Mouse (Mus musculus): ENCODE data around the gene Xylt1.

Gene Xylt1

DNA sequence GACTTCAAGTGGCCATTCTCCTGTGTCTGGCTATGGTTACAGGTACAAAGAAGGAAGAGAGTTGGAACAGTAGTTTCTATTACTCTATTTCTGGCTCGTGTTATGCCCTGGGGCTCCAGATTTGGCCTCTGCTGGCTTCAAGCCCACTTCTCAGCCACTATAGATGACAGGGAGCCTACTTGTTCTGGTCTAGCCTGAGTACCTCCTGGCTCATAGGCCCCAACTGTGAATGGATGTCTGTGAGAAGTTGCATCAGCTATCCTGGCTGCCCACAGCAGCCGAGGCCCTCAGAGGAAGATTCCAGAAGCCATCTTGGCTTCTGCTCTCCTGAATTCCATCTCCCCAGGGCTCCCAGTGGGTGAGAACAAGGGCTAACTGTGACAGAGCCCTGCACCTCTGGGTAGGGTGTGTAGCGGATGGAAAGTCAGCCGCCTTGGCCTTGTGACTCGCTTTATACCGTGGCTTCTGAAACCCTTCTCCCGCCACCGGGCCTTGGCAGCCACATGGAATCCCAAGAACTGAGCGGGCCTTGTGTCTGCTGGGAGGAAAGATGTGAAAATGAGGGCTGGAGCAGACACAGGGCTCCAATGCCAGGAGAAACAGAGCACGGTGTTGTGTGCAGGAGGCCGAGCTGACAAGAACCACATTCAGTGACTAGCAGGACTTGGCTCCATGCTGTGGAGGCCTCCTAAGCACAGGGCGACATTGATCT is 55.1 kb downstream of the Xylt1 start:
- peak; percentile 22; the same call in 1 of the 2 replicates for ATAC-seq (ENCODE audit: low TSS enrichment)

DNA sequence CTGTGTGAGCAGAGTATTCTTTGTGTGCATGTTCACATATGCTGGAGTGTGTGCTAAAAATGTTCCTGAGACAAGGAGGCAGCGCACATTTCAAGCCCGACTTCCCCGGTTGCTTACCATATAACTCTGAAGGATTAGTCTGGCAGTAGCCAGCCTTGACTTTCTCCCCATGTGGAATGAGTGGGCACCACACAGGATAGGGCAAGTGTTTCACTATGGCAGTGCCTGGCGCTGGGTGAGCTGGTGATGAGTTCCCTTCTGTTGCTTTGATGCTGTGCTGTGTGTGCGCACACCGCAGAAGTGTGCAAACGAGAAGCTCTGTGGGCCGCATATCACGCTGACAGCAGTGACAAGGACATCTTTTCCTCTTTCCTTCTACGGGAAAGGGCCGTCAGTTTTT is 56.1 kb downstream of the Xylt1 start:
- peak; percentile 28; the same call in 1 of the 2 replicates for ATAC-seq (ENCODE audit: low TSS enrichment)

DNA sequence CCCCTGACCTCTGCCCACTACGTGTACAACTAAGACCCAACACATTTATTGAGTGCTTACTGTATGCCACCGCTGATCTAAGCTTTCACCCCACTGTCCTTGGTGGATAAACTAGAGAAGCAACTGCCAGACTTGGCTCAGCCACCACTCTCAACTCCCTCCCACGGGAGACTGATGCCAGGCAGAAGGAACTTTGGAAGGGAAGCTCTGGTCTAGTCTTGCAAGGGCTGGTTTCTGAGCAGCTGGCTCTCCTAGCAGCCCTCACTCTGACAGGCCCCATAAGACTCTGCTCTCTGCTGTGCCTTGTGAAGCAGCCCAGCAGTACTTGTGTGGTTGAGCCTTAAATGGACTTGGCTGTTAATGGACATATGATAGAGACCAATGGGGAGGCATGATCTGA is 60.2 kb downstream of the Xylt1 start:
- peak; percentile 94 for ATAC-seq (ENCODE audit: low TSS enrichment)

DNA sequence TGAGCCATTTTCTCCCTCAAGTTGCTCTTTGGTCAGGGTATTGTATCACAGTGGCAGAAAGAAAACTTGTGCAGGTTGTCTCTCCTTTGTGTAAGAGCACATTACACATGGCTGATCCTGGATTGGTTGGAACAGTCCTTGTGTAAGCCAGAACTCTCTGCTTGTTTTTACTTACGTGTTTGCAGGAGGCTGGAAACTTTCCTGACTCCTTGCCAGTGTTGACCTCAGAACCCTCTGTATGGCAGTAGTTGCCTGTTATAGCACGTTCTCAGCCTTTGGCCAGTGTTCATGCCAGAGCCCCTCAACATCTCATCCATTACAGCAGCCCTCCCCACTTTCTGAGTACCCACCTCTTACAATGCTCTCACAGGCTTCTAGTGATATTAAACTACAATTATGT is 61.9 kb downstream of the Xylt1 start:
- ATAC-seq (ENCODE audit: low TSS enrichment), result no peak

DNA sequence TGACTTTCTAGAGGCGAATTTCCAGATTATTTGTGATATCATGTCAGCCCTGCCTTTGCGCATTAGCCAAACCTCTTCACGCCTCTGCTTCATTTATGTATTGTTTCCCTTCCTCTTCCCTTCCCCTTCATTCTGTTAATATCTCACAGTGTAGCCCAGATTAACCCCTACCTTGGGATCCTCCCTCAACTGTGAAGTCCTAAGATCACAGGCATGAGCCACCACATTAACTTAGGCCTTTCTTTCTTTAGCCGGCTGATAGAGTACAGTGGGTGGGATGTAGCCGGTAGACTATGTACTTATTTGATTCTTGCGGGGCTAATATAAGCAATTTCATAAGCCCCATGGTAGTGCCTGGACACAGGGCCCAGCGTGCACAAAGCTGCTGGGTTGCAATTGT is 62.4 kb downstream of the Xylt1 start:
- no peak for ATAC-seq (ENCODE audit: low TSS enrichment)

DNA sequence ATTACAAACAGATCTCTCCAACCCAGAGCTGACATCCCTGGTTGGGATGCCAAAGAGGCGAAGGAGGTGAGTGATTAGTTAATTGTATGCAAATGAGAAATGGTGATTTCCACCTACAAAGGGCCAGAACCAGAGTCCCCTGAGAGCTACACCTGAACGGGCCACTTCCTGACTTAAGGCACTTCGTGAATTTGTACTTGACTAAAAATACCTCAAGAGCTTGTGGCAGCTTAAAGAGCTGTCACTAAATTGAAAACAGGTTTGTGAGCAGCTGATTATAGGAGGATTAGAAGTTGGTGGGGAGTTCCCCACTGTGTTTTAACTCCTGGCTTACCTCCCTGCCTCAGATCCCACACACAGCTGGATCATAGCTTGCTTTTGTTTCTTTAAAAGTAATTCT is 64.7 kb downstream of the Xylt1 start:
- no peak for ATAC-seq (ENCODE audit: low TSS enrichment)

DNA sequence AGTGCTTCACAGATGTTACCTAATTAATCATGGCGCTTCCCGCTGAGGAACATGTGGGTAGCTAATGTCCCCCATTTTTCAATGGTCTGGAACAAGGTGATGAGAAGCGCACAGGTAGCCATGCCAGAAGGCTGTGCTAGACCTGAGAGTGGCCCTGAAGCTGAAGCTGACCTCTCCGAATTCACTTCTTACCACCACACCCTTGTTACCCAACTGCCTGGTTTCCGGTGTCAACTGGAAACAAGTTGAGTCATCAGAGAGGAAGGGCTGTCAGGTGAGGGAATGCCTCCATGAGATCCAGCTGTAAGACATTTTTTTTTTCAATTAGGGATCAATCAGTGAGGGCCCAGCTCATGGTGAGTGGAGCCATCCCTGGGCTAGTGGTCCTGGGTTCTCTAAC is 68.8 kb downstream of the Xylt1 start:
- ATAC-seq (ENCODE audit: low TSS enrichment), result no peak

DNA sequence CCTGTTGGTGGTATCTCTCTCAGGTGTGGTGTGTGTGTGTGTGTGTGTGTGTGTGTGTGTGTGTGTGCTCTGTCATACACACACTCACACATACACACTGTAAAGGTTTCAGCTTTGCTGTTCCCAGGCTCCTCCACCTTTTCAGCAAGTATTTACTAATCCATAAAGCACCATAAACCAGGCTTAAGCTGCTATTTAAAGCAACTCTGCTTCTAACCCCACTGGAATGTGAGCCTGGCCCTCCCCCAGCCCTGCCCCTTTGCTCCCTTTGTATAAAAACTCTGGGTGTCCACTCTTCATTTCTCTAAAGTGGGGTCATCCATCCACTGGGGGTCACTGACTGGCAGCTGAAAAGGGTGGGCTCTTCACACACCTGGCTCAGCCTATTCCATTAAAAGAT is 70.4 kb downstream of the Xylt1 start:
- ATAC-seq (ENCODE audit: low TSS enrichment), result no peak

DNA sequence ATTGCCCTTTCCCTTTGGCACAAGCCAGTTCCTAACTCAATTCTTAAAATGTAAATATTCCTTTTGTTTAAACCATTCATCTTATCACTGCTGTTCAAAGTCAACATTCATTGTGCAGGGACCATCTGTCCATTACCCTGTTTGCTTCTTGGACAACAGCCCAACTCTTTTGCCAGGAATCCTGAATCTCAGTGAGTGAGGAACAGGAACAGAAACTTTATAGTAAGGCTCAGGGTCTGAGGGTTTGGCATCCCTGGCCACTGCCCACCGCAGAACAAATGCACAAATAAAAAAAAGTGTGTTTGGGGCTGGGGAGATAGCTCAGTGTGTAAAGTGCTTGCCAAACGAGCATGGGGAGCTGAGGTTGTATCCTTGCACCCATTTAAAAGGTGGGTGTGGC is 71.5 kb downstream of the Xylt1 start:
- no peak for ATAC-seq (ENCODE audit: low TSS enrichment)

DNA sequence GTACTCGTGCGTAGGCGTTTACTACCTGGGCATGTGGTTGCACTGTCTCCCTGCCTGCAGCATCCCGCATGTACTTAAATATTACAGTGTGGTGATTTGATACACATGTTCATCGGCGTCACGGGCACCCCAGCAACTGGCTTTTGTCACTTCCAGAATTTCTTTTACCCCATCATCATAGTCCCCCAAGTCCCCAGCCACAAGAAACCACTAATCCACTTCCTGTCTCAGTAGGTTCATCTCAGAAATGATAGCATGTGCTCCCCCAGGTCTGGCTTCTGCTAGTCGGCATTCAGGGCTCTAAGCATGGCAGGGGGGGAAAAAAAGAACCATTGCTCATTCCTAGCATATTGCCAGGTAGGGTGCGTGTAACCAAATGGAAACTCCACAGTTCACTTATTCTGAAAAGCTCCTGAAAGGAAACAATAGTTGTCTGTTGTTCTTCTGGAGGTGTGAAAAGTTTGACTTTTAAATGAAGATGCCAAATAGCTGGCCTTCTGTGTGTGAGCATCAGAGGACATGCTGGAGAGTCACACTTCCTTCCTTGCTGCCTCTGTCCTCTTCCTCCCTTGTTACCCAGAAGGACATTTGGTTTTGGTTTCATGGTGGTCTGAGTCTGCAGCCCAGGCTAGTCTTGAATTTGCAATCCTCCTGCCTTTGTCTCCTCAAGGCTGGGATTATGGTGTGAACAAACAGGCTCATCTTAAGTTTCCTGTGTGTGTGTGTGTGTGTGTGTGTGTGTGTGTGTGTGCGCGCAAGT is 74.2 kb downstream of the Xylt1 start:
- ATAC-seq (ENCODE audit: low TSS enrichment), result no peak

DNA sequence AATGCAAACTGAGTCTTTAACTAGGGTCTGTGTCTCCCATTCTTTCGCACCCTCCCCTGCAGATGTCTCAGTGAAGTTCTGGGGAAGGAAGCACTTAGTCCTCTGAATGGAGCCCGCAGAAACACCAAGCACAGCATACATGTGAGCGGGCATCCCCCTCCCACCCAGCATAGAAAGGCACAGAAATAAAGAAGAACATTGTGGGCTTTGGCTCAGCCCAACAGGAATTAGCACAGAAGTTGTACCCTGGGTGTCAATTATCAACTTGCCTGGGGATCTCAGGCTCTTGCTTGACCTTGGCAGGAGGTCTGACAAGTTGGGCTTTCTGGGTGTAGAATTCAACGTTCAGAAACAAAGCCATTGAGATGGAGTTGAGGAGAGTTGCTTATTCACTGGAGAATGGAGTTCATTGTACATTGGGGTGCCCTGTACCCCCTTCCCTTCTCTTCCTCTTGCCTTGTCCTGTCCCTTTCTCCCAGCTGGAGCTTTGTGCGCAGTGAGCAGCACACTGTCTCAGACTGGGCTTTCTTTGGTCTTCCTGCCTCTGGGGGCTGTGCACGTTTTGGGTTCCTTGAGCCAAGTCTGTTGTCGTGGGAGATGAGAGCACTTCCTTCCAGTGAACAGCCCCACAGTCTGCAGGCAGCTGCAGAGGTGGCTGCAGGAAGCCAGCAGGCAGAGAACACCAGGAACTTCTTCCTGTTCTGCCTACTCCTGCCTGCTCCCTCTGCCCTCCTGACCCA is 81.6 kb downstream of the Xylt1 start:
- ATAC-seq (ENCODE audit: low TSS enrichment), result peak; percentile 76

DNA sequence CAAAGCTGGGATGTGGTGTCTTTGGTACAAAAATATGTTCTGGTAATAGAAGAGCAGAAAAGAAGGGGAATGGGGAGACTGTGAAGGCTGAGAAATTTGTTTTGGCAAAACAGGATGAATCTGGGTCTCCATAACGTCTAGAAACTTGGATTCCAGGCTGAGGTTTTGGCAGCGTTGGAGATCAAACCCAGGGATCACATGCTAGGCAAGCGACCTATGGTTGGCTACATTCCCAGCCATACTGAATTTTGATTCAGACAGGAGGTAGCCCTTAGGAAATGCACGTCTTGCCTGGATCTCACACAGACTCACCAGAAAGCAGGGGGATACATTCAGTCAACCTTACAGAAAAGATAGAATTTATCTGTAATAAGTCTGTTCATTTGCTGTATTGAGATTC is 84.2 kb downstream of the Xylt1 start:
- ATAC-seq (ENCODE audit: low TSS enrichment), result no peak

DNA sequence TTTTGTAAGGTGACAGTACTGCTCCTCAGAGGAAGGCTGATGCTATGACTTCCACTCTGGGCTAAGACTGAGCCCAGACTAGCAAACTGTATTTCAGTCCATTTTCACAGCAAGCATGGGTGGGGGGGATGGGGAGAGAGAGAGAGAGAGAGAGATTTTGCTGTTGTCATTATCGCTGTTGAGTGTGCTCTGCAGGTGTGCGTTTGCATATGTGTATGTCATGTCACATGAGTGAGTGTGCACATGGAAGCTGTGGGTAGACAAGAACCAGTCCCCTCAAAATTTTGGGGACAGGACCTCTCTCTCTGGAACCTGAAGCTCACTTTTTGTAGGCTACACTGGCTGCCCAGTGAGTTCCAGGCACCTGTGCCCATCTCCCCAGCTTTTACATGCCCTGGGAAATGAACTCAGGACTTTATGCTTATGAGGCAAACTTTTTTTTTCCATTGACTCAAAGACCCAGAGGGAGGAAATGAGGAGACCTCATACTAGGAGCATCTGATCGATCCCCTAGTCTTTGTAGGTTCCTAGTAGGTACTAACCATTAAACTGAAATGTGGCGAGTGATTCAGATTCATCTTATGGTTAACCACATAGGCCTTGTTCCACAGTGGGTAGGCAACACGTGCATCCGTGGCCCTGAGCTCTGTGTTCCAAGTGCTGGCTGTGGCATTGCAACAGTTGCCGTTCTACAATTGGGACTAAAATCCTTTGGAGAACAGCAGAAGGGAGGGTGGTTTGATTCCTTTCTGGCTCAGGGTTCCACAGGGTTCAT is 85.4 kb downstream of the Xylt1 start:
- no peak for ATAC-seq (ENCODE audit: low TSS enrichment)

DNA sequence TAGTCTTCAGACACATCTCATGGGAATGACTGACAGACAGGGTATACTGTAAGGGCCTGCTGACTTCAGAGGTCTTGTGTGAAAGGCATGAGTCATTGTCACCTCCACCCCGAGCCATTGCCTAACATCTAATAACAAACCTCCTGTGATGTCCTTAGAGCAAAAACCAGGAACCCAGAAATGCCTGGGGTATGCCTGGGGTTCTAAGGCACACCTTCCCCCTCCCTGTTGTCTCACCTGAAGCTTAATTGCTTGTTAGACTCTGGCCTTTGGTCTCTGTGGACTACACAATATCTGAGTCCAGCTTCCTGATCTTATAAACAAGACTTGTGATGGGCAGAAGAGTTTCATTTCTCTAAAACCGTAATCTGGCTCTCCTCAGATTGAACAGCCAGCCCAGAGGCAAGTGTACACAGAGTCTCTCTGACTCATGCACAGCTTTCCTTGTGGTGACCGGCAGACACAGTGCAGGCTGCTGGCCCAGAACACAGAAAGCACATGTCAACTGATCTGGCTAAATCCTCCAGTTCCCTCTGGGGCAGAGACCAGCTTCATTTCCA is 89.5 kb downstream of the Xylt1 start:
- peak; percentile 45; the same call in 1 of the 2 replicates for ATAC-seq (ENCODE audit: low TSS enrichment)

DNA sequence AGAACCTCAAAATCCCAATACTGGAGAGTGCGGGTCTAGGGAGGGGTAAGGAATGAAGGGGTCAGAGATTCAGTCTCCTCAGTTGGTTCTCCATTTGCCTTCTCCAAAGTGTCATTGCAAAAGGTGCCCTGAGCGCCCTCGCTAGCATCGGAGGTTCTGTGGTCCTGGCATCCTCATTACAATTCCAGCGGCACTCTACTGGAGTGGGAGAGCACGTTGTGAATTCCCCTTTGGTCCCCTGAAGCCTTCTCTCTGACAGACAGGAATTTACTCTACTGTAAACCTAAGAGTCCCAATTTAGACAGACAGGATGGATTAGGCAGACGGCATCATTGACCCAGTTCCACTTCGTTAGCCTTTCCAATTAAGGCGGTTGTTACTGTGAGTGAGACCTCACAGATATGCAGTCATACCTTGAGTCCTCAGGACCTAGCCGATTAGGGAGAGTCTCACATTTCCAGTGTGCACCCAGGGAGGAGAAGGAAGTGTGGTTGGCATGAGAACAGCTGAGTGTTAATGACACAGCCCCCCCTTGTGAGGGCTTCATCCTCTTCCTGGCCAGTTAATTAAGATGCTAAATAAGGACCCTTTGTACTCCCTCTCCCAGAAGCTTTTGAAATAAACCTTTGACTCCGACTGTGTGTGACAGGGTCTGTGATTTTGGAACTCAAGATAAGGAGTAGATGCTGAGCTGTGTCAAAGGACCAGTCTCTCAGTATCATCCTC is 91.4 kb downstream of the Xylt1 start:
- peak; percentile 32; the same call in 1 of the 2 replicates for ATAC-seq (ENCODE audit: low TSS enrichment)

DNA sequence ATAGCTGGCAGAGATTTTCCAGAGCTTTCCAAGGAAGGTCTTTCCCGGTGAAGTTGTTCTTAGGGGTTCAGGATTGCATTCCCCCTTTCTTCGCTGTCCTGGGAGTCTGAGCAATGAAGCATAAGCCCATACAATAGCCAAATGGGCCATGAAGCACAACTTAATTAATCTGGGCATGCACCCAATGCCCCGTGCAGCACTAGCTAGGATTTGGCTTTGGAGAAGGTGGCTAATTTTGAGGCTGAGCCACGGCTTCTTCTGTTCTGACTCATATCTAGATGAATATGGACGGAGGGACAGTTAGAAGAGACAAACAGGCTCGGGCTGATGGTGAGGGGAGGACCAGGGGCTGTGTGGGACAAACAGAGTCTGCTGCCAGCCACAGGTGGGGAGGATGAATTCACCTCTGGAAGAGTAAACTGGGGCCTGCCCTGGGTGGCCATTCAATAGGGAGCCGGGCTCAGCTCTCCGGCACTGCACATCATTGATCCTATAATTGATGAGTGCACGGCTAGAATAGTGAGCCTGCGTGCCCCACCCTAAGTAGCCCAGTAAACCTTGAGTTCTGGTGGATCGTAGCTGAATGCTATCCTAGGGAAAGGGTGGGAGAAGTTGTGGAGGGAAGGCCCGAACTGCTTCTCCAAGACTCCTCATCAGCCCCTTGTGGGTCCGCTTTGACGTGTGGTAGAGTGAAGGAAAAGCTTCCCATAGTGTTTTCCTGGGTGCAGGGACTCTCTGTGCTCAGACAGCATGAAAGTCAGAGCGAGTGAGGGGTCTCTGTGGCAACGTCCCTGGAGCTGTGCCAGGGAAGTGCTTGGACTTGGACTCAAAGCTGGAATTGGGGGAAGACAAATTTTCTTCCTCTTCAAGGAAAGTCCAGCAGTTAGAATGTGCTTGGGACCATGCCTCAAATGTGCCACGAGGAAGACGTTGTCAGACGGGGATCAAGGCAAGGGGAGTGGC is 92.3 kb downstream of the Xylt1 start:
- ATAC-seq (ENCODE audit: low TSS enrichment), result peak; percentile 25; the same call in 1 of the 2 replicates

DNA sequence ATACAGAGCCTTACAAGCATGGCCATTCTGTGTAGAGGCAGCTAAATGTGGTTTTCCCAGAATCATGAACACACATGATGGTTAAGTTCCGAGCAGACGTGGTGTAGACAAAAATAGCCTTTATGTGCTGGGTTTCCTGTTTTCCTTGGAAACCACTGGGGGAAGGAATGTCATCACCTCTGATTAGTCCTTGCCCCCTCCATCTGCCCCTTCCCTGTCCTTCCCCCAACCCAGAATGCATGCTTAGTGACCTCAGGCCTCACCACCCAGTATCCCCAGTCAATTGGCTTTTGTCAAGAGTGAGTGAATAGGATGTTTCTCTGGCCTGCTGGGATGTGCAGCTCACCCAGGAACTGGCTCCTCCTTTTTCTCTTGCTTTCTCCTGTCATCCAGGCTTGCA is 93.5 kb downstream of the Xylt1 start:
- ATAC-seq (ENCODE audit: low TSS enrichment), result no peak

DNA sequence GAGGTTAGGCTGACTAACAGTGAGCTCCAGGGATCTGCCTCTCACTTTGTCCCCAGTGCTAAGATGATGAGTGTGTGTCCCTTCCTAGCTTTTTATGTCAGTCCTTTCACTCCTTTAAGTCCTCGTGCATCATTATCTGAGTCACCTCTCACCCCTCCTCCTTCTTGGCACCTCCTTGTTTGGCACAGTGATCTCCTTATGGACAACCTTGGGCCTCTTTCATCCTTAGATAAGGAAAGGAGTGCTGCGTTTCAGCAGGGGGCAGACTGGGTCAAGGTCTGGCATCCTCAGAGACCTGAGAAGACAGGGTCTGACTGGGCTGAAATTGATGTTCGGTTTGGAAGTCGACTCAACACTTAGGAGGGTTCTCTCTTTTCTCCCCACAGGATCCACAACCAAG is 94.3 kb downstream of the Xylt1 start:
- no peak for ATAC-seq (ENCODE audit: low TSS enrichment)

DNA sequence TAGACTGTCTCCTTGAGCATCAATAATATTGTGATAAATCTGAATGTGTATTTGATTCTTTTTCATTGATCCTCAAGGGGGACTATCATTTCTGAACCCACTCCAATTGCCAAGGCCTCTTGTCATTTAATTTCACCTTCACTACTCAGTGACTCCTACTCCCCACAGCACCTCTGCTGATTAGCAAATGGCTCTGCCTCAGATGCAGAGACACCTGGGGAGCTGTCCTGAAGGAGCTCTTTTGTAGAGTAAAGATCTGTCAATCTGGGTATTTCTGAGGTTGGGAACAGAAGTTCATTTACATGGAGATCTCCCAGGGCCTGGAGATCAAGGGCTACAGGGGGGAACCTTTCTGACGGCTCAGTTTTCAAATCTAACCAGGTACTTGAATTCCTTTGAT is 98.2 kb downstream of the Xylt1 start:
- no peak for ATAC-seq (ENCODE audit: low TSS enrichment)

DNA sequence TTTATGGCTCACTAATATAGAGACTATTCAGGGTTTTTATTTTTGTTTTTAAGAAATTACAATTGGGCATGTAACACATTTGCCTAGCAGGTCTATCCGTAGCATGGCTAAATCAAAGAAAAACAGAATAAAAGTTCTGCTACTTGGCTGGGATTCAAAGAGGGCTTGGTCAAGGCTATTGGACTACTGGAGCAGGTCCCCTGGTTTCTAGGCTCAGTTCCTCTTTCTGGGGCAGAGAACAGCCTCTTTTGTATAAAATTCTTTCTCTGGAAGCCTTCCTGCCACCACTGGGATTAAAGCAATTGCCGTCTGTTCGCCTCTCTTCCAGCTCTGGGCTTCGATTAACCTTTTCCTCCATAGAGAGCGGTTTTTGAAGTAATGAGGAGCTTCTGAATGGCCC is 100.1 kb downstream of the Xylt1 start:
- no peak for ATAC-seq (ENCODE audit: low TSS enrichment)
